Mouse (Mus musculus): ENCODE measurements around the gene Gja8. TPM values are rescaled to one million over a fixed set of nuclear protein-coding genes. Genes with fewer than 3 reads are reported as not detected.

Gene Gja8
- polyA plus RNA-seq, 1 experiment from 2014 or later: not detected

DNA sequence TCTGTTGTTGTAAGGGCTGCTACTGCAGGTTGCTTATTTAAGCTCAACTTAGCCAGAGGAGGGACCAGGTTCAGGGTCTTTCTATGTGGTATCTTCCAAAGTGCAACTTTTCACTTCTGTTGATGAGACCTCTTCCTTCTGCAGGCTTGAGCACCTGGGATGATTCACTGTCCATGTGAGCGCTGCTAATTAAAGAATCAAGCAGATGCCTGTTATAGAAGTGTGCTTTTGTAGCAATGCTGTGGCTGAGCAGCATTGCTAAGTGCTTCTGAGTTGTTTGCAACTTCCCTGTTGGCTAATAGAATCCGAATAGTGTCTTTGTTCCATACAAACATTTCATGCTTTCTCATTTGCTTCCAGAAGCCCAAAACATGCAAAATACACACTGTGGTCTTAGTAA, 55.5 kb downstream of the Gja8 start:
- Histone ChIP-seq H3K27ac (ENCODE audit: low read length) (no peak overlapping the region), H3K36me3 (ENCODE audit: insufficient read depth, low read length) (peaks cover 21% of the 10 kb centered on the region), H3K9me3 (ENCODE audit: low read length) (no peaks in the 10 kb centered on the region), H3K27me3 (replicated peaks; ENCODE audit: insufficient read depth, low read length) (no peaks in the 10 kb centered on the region), H3K9ac (replicated peaks; ENCODE audit: low read depth) (no peak overlapping the region), H3K4me1 (ENCODE audit: insufficient read depth, low read depth, low read length) (no peaks in the 10 kb centered on the region), H3K4me3 (ENCODE audit: low read depth, low read length) (no peak overlapping the region), H3K4me2 (replicated peaks; ENCODE audit: low read depth, low read length) (no peak overlapping the region)
- no peak for TF ChIP-seq EP300 (IDR thresholded peaks at IDR 0.05)
- no peak for TF ChIP-seq CTCF (IDR thresholded peaks at IDR 0.05)
- DNase-seq (ENCODE audit: low spot score) (no peak), ATAC-seq (no peak)
- 92% methylated on average over 2 of the region's 2 CpGs for WGBS

GRCm38 (mm10) chr3:96869091-96869490, 56.7 kb downstream of the Gja8 start:
- H3K36me3 ChIP-seq (ENCODE audit: insufficient read depth, low read length): peaks cover 16% of the 10 kb centered on the region

DNA sequence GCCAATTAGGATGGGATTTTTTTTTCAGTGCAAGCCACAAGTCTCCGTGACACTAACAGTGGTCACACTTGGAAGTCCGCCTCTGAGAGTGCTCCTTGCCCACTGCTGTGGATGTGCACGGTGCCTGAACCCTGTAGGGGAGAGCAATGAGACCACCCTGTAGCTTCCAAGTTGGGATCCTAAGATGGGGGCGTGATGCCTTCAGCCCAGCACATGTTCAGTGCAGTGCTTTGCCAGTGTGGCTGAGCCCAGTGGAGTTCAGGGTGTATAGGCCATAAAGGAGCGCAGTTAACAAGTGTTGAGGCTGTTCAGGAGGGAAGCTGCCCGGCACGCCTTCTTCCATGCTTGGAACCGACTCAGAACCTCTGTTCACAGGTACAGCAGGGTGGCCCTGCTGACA, 57.3 kb downstream of the Gja8 start:
- no peak for TF ChIP-seq CTCF (IDR thresholded peaks at IDR 0.05)
- H3K9ac ChIP-seq (replicated peaks; ENCODE audit: low read depth): no peak overlapping the region
- ATAC-seq: no peak
- no peak overlapping the region for H3K4me3 ChIP-seq (ENCODE audit: low read depth, low read length)
- peaks cover 12% of the 10 kb centered on the region for H3K36me3 ChIP-seq (ENCODE audit: insufficient read depth, low read length)
- H3K4me2 ChIP-seq (replicated peaks; ENCODE audit: low read depth, low read length): no peak overlapping the region
- WGBS: 90% methylated on average over 8 of the region's 8 CpGs
- H3K9me3 ChIP-seq (ENCODE audit: low read length): no peaks in the 10 kb centered on the region
- H3K27me3 ChIP-seq (replicated peaks; ENCODE audit: insufficient read depth, low read length): no peaks in the 10 kb centered on the region
- H3K27ac ChIP-seq (ENCODE audit: low read length): no peak overlapping the region
- DNase-seq (ENCODE audit: low spot score): no peak
- H3K4me1 ChIP-seq (ENCODE audit: insufficient read depth, low read depth, low read length): no peaks in the 10 kb centered on the region

More at GRCm38 (mm10) chr3:96869091-96869490, 56.7 kb downstream of the Gja8 start:
- Histone ChIP-seq H3K9me3 (ENCODE audit: low read length) (no peaks in the 10 kb centered on the region), H3K4me2 (replicated peaks; ENCODE audit: low read depth, low read length) (no peak overlapping the region), H3K27ac (ENCODE audit: low read length) (no peak overlapping the region), H3K9ac (replicated peaks; ENCODE audit: low read depth) (no peak overlapping the region), H3K4me3 (ENCODE audit: low read depth, low read length) (no peak overlapping the region), H3K27me3 (replicated peaks; ENCODE audit: insufficient read depth, low read length) (no peaks in the 10 kb centered on the region), H3K4me1 (ENCODE audit: insufficient read depth, low read depth, low read length) (no peaks in the 10 kb centered on the region)
- no peak for TF ChIP-seq EP300 (IDR thresholded peaks at IDR 0.05)
- TF ChIP-seq CTCF (IDR thresholded peaks at IDR 0.05): no peak
- no peak for ATAC-seq
- DNase-seq (ENCODE audit: low spot score): no peak
- WGBS: 95% methylated on average over 7 of the region's 7 CpGs

GRCm38 (mm10) chr3:96867863-96868262, 58.0 kb downstream of the Gja8 start:
- Histone ChIP-seq H3K27me3 (replicated peaks; ENCODE audit: insufficient read depth, low read length) (no peaks in the 10 kb centered on the region), H3K9me3 (ENCODE audit: low read length) (no peaks in the 10 kb centered on the region), H3K4me3 (ENCODE audit: low read depth, low read length) (no peak overlapping the region), H3K9ac (replicated peaks; ENCODE audit: low read depth) (no peak overlapping the region), H3K4me1 (ENCODE audit: insufficient read depth, low read depth, low read length) (no peaks in the 10 kb centered on the region), H3K36me3 (ENCODE audit: insufficient read depth, low read length) (peaks cover 12% of the 10 kb centered on the region), H3K4me2 (replicated peaks; ENCODE audit: low read depth, low read length) (no peak overlapping the region), H3K27ac (ENCODE audit: low read length) (no peak overlapping the region)
- TF ChIP-seq EP300 (IDR thresholded peaks at IDR 0.05): no peak
- TF ChIP-seq CTCF (IDR thresholded peaks at IDR 0.05): no peak
- ATAC-seq: no peak
- no peak for DNase-seq (ENCODE audit: low spot score)
- 82% methylated on average over 3 of the region's 3 CpGs for WGBS

Other genes starting within 250 kb of the Gja8 start
- 26.9 and 31.1 TPM in 2 replicates for gene Pias3, start 229.6 kb downstream of the Gja8 start, polyA plus RNA-seq (2015; fragmentation: Nextera tagmentation; extraction: Ambion mirVana)
- 5.3 and 5.8 TPM in 2 replicates for gene Nudt17, start 217.5 kb downstream of the Gja8 start, polyA plus RNA-seq (2015; fragmentation: Nextera tagmentation; extraction: Ambion mirVana)
- gene Polr3c, start 198.4 kb downstream of the Gja8 start, polyA plus RNA-seq (2015; fragmentation: Nextera tagmentation; extraction: Ambion mirVana): 17.9 and 19.2 TPM in 2 replicates
- gene Rnf115, start 198.4 kb downstream of the Gja8 start, polyA plus RNA-seq (2015; fragmentation: Nextera tagmentation; extraction: Ambion mirVana): 42.8 and 43.3 TPM in 2 replicates
- 0.06 and 0.17 TPM in 2 replicates for gene Pdzk1, start 96.7 kb downstream of the Gja8 start, polyA plus RNA-seq (2015; fragmentation: Nextera tagmentation; extraction: Ambion mirVana)
- 0.39 and 0.42 TPM in 2 replicates for gene Cd160, start 96.7 kb downstream of the Gja8 start, polyA plus RNA-seq (2015; fragmentation: Nextera tagmentation; extraction: Ambion mirVana)
- 48.3 and 57.0 TPM in 2 replicates for gene Gja5, start 21.3 kb downstream of the Gja8 start, polyA plus RNA-seq (2015; fragmentation: Nextera tagmentation; extraction: Ambion mirVana)
- 20.9 and 26.4 TPM in 2 replicates for gene Gpr89, start 20.7 kb downstream of the Gja8 start, polyA plus RNA-seq (2015; fragmentation: Nextera tagmentation; extraction: Ambion mirVana)
- 37.2 and 40.4 TPM in 2 replicates for gene Acp6, start 232.8 kb upstream of the Gja8 start, polyA plus RNA-seq (2015; fragmentation: Nextera tagmentation; extraction: Ambion mirVana)